Mouse (Mus musculus) liver, adult 2 months (tissue): ENCODE results near the gene Polr2i. TPM values are rescaled to one million over a fixed set of nuclear protein-coding genes. Genes with fewer than 3 reads are reported as not detected.
A peak's percentile ranks its signal among the peaks of the same experiment; 100 is the strongest.
"Not testable (repeated sequence)": the region's sequence is repeated elsewhere in the genome, so short reads cannot be mapped to it uniquely, and the experiment has no call there.

Experiments used
- DNase-seq: peaks from one replicate; pipeline ENCODE4 v3.0.0-alpha.2; 2011; ENCODE audit warnings: low read depth, low spot score; ENCODE audit errors: extremely low read depth
- H3K27ac ChIP-seq: fragments of 200-500 bp; replicated peaks from 2 replicates; pipeline ENCODE4 v1.5.1; 2012; ENCODE audit warnings: low read depth, mild to moderate bottlenecking, control low read depth, inconsistent platforms, low read length; ENCODE audit not compliant: insufficient read depth
- H3K27me3 ChIP-seq: fragments of 200-500 bp; 2 replicates; pipeline ENCODE4 v1.6.1; 2012; ENCODE audit warnings: mild to moderate bottlenecking, moderate library complexity, low read length, inconsistent platforms; ENCODE audit not compliant: control insufficient read depth, insufficient read depth
- H3K36me3 ChIP-seq: fragments of 200-500 bp; 2 replicates; pipeline ENCODE4 v1.6.1; 2012; ENCODE audit warnings: low read length, inconsistent platforms; ENCODE audit not compliant: control insufficient read depth, insufficient read depth
- H3K4me1 ChIP-seq: fragments of 200-500 bp; 2 replicates; pipeline ENCODE4 v1.6.1; 2011; ENCODE audit warnings: low read length; ENCODE audit not compliant: control insufficient read depth, insufficient read depth
- H3K4me3 ChIP-seq: fragments of 200-500 bp; 2 replicates; pipeline ENCODE4 v1.5.1; 2011; ENCODE audit warnings: low read depth, mild to moderate bottlenecking, control low read depth, low read length, moderate library complexity; ENCODE audit not compliant: insufficient read depth
- H3K79me2 ChIP-seq: fragments of 200-500 bp; 2 replicates; pipeline ENCODE4 v1.6.1; 2012; ENCODE audit warnings: inconsistent platforms, mild to moderate bottlenecking, low read length, moderate library complexity; ENCODE audit not compliant: control insufficient read depth, insufficient read depth
- H3K9ac ChIP-seq: fragments of 200-500 bp; 2 replicates; pipeline ENCODE4 v1.6.1; 2012; ENCODE audit warnings: low read depth, mild to moderate bottlenecking, control low read depth, inconsistent platforms, low read length
- CTCF ChIP-seq: fragments of 200-500 bp; IDR thresholded peaks from 2 replicates; pipeline ENCODE4 v1.5.1; 2011; ENCODE audit warnings: low read depth, low read length, control low read depth
- POLR2A ChIP-seq: fragments of 200-500 bp; IDR thresholded peaks from 2 replicates; pipeline ENCODE4 v1.6.1; 2011; ENCODE audit warnings: low read length, control low read depth; ENCODE audit not compliant: insufficient read depth; ENCODE audit errors: extremely low read depth
- WGBS: fragments of 180-500 bp; shearing (Covaris S2); methylation state at CpG from one replicate; pipeline ENCODE4 v1.1.7; 2018; 5-methylcytosine and 5-hydroxymethylcytosine counted together
- polyA plus RNA-seq: library from polyadenylated mRNA; depleted of rRNA; stranded (reverse); fragments of >200 nt; gene quantifications from 2 replicates; pipeline ENCODE4 v1.2.3, GENCODE M21; 2012
- total RNA-seq: library from RNA; depleted of rRNA; stranded (reverse); fragments of >200 nt; gene quantifications from 2 replicates; pipeline ENCODE4 v1.2.3, GENCODE M21; 2014

The Polr2i gene
- total and polyA plus RNA-seq, 2 experiments: 57.1 to 109 TPM

DNA sequence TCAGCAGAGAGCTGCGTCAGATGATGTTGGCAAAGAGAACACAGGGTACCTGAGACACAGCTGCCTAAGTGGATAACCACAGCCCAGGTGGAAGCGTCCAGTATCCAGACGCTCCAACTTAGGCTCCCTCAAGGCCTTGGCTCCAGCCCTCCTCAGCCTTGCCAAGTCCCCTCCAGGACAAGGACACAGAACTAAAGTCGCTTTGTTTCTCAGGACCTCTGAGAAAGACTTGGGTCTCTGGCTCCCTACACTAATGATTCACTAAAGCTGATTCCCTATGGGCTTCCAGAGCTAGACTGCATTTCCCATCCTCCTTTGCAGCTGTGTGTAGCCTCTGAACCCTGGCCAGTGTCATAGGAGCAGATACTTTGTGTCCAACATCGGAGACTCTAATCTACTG is 31.5 kb upstream of the Polr2i start:
- H3K79me2 ChIP-seq: no peaks in the 10 kb centered on the region
- 77% methylated on average over 5 of the region's 5 CpGs for WGBS
- H3K36me3 ChIP-seq: no peaks in the 10 kb centered on the region
- H3K27me3 ChIP-seq: no peaks in the 10 kb centered on the region
- no peaks in the 10 kb centered on the region for H3K4me1 ChIP-seq
- TF ChIP-seq POLR2A (no peak), CTCF (no peak)
- H3K27ac ChIP-seq: no peak overlapping the region
- H3K4me3 ChIP-seq: no peak overlapping the region
- DNase-seq: no peak
- no peak overlapping the region for H3K9ac ChIP-seq

DNA sequence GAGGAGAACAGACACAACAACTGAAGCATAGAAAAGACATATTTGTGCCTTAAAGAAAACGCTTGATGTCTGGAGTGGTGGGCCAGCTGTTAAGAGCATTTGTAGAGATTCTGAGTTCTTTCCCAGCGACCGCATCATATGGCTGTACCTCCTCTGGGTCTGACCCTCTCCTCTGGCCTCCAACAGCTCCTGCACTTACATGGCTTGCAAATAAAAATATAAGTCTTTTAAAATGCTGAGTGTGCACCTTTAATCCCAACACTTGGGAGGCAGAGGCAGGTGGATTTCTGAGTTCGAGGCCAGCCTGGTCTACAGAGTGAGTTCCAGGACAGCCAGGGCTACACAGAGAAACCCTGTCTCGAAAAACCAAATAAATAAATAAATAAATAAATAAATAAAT is 31.1 kb upstream of the Polr2i start:
- not testable (repeated sequence) for H3K27me3 ChIP-seq, H3K36me3 ChIP-seq, H3K27ac ChIP-seq, DNase-seq, H3K79me2 ChIP-seq, H3K9ac ChIP-seq, H3K4me1 ChIP-seq, H3K4me3 ChIP-seq
- WGBS: 88% methylated on average over 5 of the region's 5 CpGs

DNA sequence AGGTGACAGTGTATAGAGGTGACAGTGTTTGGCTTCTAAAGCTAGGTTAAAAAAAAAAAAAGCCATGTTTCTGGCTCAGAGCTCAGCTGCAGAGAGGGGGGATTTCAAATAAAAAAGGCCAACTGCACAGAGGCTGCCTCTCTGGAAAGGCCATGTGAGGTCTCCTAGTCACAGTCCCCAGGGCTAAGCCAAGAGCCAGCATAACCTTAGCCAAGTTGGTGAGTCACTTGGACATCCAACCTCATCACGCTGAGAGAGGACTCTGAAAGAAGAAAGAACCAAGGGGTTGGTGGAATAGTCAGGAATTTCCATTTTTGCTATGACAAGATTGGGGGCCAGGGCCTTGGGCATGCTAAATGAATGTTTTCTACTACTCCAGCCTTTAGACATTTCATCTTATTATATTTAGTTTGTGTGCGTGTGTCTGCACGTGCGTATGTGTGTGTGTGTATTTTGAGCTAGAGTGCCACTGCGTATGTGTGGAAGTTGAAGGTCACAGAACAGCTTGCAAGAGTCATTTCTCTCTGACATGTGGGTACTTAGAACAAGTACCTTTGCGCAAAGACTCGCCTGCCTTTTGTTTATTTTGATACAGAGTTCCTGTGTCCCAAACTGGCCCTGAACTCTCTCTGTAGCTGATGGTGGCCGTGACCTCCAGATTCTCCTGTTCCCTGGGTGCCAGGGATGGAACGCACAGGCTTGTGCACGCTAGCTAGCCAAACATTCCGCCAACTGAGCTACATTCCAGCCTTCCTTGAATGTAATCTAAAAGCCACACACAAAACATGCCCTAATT is 28.7 kb upstream of the Polr2i start:
- WGBS: 57% methylated on average over 11 of the region's 11 CpGs
- no peak for TF ChIP-seq CTCF
- TF ChIP-seq POLR2A: no peak
- DNase-seq: peak; percentile 23
- H3K4me3 ChIP-seq: no peak overlapping the region
- no peak overlapping the region for H3K9ac ChIP-seq
- no peak overlapping the region for H3K27ac ChIP-seq
- H3K27me3 ChIP-seq: no peaks in the 10 kb centered on the region
- H3K4me1 ChIP-seq: no peaks in the 10 kb centered on the region
- no peaks in the 10 kb centered on the region for H3K79me2 ChIP-seq
- H3K36me3 ChIP-seq: no peaks in the 10 kb centered on the region

DNA sequence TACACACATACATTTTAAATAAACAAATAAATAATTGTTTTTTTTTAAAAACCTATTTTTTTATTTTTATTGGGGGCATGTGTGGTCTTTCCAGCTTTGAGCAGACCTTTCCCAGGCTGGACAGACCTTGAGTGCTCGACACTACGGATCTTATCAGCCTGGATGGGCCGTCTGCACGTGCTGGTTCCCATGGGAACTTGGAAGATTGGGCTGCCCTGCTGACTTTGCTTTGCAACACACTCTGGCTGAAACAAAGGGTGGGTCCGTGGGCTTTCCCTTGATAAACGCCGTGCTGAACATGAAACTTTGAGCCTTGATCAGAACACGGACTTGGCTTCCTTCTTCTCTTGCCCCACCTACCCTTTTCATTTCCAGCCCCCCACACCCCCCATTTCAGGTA is 27.4 kb upstream of the Polr2i start:
- no peak overlapping the region for H3K27ac ChIP-seq
- WGBS: 34% methylated on average over 8 of the region's 8 CpGs
- H3K4me3 ChIP-seq: no peak overlapping the region
- no peaks in the 10 kb centered on the region for H3K4me1 ChIP-seq
- TF ChIP-seq POLR2A (no peak), CTCF (no peak)
- no peaks in the 10 kb centered on the region for H3K79me2 ChIP-seq
- no peaks in the 10 kb centered on the region for H3K36me3 ChIP-seq
- H3K27me3 ChIP-seq: no peaks in the 10 kb centered on the region
- DNase-seq: no peak
- no peak overlapping the region for H3K9ac ChIP-seq

DNA sequence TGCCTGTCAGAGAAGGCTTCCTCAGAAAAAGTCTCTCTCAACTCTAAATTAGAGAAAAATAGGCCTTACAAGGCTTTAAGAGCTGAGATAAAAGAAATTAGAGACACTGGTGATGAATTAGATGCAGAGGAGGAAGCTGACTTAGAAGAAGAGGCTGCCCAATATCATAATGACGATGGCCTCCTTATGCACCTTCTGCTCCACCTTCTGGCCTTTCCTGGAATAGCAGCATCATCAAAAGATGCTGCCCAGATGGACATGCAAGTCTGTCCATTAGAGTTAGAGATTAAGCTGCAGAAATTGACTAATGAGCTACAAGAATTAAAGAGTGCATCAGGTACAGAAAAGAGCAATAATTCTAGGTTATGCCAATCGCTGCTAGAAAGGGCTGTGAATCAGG is 26.4 kb upstream of the Polr2i start:
- H3K4me1 ChIP-seq: no peaks in the 10 kb centered on the region
- DNase-seq: peak; percentile 59
- no peaks in the 10 kb centered on the region for H3K27me3 ChIP-seq
- 6% methylated on average over 2 of the region's 2 CpGs for WGBS
- no peak overlapping the region for H3K27ac ChIP-seq
- TF ChIP-seq CTCF (peak; percentile 69), POLR2A (no peak)
- H3K36me3 ChIP-seq: no peaks in the 10 kb centered on the region
- H3K79me2 ChIP-seq: no peaks in the 10 kb centered on the region
- no peak overlapping the region for H3K9ac ChIP-seq
- H3K4me3 ChIP-seq: no peak overlapping the region

DNA sequence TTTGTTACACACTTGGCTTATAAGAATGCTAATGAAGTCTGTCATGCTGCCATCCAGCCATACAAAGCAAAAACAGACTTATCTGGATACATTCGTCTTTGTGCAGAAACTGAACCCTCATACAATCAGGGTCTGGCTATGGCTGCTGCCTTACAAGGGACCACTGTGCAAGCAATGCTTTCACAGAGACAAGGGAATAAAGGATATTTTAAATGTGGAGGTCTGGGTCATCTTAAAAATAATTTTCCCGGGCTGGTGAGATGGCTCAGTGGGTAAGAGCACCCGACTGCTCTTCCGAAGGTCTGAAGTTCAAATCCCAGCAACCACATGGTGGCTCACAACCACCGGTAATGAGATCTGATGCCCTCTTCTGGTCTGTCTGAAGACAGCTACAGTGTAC is 25.4 kb upstream of the Polr2i start:
- not testable (repeated sequence) for H3K36me3 ChIP-seq, H3K27ac ChIP-seq, H3K4me3 ChIP-seq, DNase-seq, H3K27me3 ChIP-seq, H3K4me1 ChIP-seq, H3K79me2 ChIP-seq, H3K9ac ChIP-seq
- WGBS: 53% methylated on average over 5 of the region's 5 CpGs
